Mouse (Mus musculus): ENCODE data around the gene Dph1.

Gene Dph1

GRCm38 (mm10) chr11:75134485-75135068, 56.5 kb downstream of the Dph1 start:
- in situ Hi-C loops (cut with MboI): no loop called here

GRCm38 (mm10) chr11:75133951-75134350, 57.1 kb downstream of the Dph1 start:
- in situ Hi-C loops (cut with MboI): no loop called here

- in situ Hi-C loops (cut with MboI): no loop called here
Observed at GRCm38 (mm10) chr11:75133391-75133790, 57.6 kb downstream of the Dph1 start.

GRCm38 (mm10) chr11:75132278-75132677, 58.8 kb downstream of the Dph1 start:
- in situ Hi-C loops (cut with MboI): no loop called here

GRCm38 (mm10) chr11:75131300-75131699, 59.7 kb downstream of the Dph1 start:
- in situ Hi-C loops (cut with MboI): no loop called here

GRCm38 (mm10) chr11:75129481-75129880, 61.6 kb downstream of the Dph1 start:
- in situ Hi-C loops (cut with MboI): no loop called here

Measured in mature B cell (primary cell).